Mouse (Mus musculus) C2C12 (cell line): ENCODE results near the gene Tufm. TPM values are rescaled to one million over a fixed set of nuclear protein-coding genes. Genes with fewer than 3 reads are reported as not detected.

ENCODE experiments used
- H3K27me3 ChIP-seq: one replicate; pipeline ENCODE4 v1.6.1; 2011; ENCODE audit not compliant: control insufficient read depth, insufficient read depth, insufficient read length
- H3K36me3 ChIP-seq: one replicate; pipeline ENCODE4 v1.6.1; 2011; ENCODE audit not compliant: control insufficient read depth, insufficient read depth
- H3K4me3 ChIP-seq: one replicate; pipeline ENCODE4 v1.5.1; 2011; ENCODE audit warnings: mild to moderate bottlenecking, control low read depth; ENCODE audit not compliant: poor library complexity, insufficient read depth, severe bottlenecking
- H3K79me2 ChIP-seq: one replicate; pipeline ENCODE4 v1.6.1; 2011; ENCODE audit not compliant: control insufficient read depth, insufficient read depth
- H3K79me3 ChIP-seq: one replicate; pipeline ENCODE4 v1.6.1; 2011; ENCODE audit warnings: low read depth, control low read depth
- H3ac ChIP-seq: one replicate; pipeline ENCODE3; 2011; ENCODE audit warnings: low read depth; ENCODE audit not compliant: control insufficient read depth, insufficient read length
- CEBPB ChIP-seq: IDR thresholded peaks from one replicate; pipeline ENCODE4 v1.6.1; 2011; ENCODE audit warnings: low read depth, mild to moderate bottlenecking, control low read depth, moderate library complexity
- CTCF ChIP-seq: IDR thresholded peaks from one replicate; pipeline ENCODE4 v1.5.1; 2011; ENCODE audit not compliant: control insufficient read depth, insufficient read depth, insufficient read length
- FOSL1 ChIP-seq: IDR thresholded peaks from one replicate; pipeline ENCODE4 v1.8.0; 2011; ENCODE audit warnings: mild to moderate bottlenecking, low read length; ENCODE audit not compliant: poor library complexity, insufficient read depth, severe bottlenecking
- MAX ChIP-seq: IDR thresholded peaks from one replicate; pipeline ENCODE4 v1.6.1; 2011; ENCODE audit warnings: mild to moderate bottlenecking, control low read depth
- MYOD1 ChIP-seq: IDR thresholded peaks from one replicate; pipeline ENCODE4 v1.6.1; 2011; ENCODE audit warnings: low read depth; ENCODE audit not compliant: control insufficient read depth, insufficient read length
- MYOG ChIP-seq: IDR thresholded peaks from one replicate; pipeline ENCODE4 v1.6.1; 2011; ENCODE audit not compliant: control insufficient read depth, insufficient read length; ENCODE audit errors: extremely low read depth
- USF1 ChIP-seq: IDR thresholded peaks from one replicate; pipeline ENCODE4 v1.6.1; 2011; ENCODE audit warnings: low read depth, mild to moderate bottlenecking, control low read depth, moderate library complexity
- polyA plus RNA-seq: library from polyadenylated mRNA; unstranded; fragments of >200 nt; fragmentation: generic; extraction: Trizol; gene quantifications from one replicate; pipeline ENCODE4 v1.2.1, GENCODE M21; 2012; ENCODE audit warnings: missing spikeins

The Tufm gene
- polyA plus RNA-seq, 1 experiment: 200 TPM

GRCm38 (mm10) chr7:126461626-126462025, 25.5 kb upstream of the Tufm start:
- TF ChIP-seq USF1: no peak
- TF ChIP-seq MYOG: no peak
- TF ChIP-seq FOSL1: no peak
- TF ChIP-seq MYOD1: no peak
- TF ChIP-seq CTCF: no peak
- no peak for TF ChIP-seq CEBPB
- no peak for TF ChIP-seq MAX
- Histone ChIP-seq H3K4me3 (no peak overlapping the region), H3K36me3 (no peaks in the 10 kb centered on the region), H3ac (no peak overlapping the region), H3K27me3 (no peaks in the 10 kb centered on the region), H3K79me2 (no peaks in the 10 kb centered on the region), H3K79me3 (no peaks in the 10 kb centered on the region)

GRCm38 (mm10) chr7:126463004-126463403, 24.2 kb upstream of the Tufm start, which contains the start of gene Atp2a1:
Atp2a1 (minus strand) TSS chr7:126463108.
- H3K79me3 ChIP-seq: no peaks in the 10 kb centered on the region
- H3K4me3 ChIP-seq: no peak within 1 kb of the TSS
- no peaks in the 10 kb centered on the region for H3K79me2 ChIP-seq

DNA sequence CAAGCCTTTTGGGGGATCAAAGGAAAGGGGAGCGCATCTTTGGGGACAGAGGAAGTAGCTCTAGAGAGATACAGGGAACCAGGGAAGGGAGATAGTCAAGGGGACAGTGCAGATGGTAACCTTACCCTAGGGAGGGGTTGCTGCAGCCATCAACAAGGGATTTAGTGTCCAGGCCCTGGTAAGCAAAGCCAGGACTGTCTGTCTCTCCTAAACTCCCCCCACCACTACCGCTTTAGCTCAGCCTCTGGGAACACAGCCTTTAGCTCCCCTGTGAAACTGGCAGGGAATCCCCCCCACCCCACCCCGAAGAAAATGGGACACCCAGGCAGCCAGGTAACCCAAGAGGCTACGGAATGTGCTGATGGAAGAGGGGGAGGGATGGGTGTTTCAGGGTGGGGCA, 23.6 kb upstream of the Tufm start:
- H3K79me2 ChIP-seq: no peaks in the 10 kb centered on the region
- peaks cover 10% of the 10 kb centered on the region for H3K36me3 ChIP-seq
- no peak overlapping the region for H3ac ChIP-seq
- H3K4me3 ChIP-seq: no peak overlapping the region
- no peaks in the 10 kb centered on the region for H3K27me3 ChIP-seq
- H3K79me3 ChIP-seq: no peaks in the 10 kb centered on the region
- no peak for TF ChIP-seq MYOD1

More at GRCm38 (mm10) chr7:126463004-126463403, 24.2 kb upstream of the Tufm start, which contains the start of gene Atp2a1:
- H3K36me3 ChIP-seq: peaks cover 10% of the 10 kb centered on the region
- H3K27me3 ChIP-seq: no peaks in the 10 kb centered on the region
- no peak within 1 kb of the TSS for H3ac ChIP-seq
- TF ChIP-seq CTCF (no peak), MYOD1 (no peak), FOSL1 (no peak), USF1 (no peak), CEBPB (no peak), MAX (no peak), MYOG (no peak)

DNA sequence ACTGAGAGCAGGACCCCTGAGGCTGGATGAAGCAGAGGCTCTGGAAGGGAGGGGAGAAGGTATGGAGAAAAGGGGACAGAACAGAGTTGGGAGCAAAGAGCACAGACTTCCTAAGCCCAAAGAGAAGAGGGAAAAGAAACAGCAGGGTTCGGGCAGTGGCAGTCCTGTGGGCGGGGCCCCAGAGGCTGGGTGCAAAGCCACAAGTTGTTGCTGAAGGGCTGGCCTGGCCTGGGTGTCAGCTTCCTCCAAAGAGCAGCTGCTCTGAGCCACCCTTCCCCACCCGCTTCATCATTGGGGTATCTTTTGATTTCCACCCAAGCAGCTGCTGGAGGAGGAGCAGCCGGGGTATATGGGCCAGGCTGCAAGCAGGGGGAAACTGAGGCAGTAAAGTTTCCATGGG, 23.0 kb upstream of the Tufm start:
- Histone ChIP-seq H3K27me3 (no peaks in the 10 kb centered on the region), H3K4me3 (no peak overlapping the region)
- no peak for TF ChIP-seq MAX
- TF ChIP-seq CTCF: no peak
- TF ChIP-seq USF1: no peak
- TF ChIP-seq FOSL1: no peak
- TF ChIP-seq CEBPB: no peak
- peak; percentile 58 for TF ChIP-seq MYOD1

GRCm38 (mm10) chr7:126464836-126465235, 22.3 kb upstream of the Tufm start:
- Histone ChIP-seq H3K36me3 (peaks cover 10% of the 10 kb centered on the region), H3K4me3 (no peak overlapping the region), H3K79me2 (no peaks in the 10 kb centered on the region), H3K79me3 (no peaks in the 10 kb centered on the region), H3K27me3 (no peaks in the 10 kb centered on the region), H3ac (no peak overlapping the region)
- no peak for TF ChIP-seq MYOG
- no peak for TF ChIP-seq CTCF
- TF ChIP-seq FOSL1: no peak
- TF ChIP-seq MAX: no peak
- TF ChIP-seq MYOD1: no peak
- no peak for TF ChIP-seq USF1
- no peak for TF ChIP-seq CEBPB

More for the DNA sequence above, 23.0 kb upstream of the Tufm start:
- Histone ChIP-seq H3K79me2 (no peaks in the 10 kb centered on the region), H3K36me3 (peaks cover 10% of the 10 kb centered on the region), H3ac (no peak overlapping the region), H3K79me3 (no peaks in the 10 kb centered on the region)

- Histone ChIP-seq H3K79me3 (no peaks in the 10 kb centered on the region), H3K79me2 (no peaks in the 10 kb centered on the region), H3K27me3 (no peaks in the 10 kb centered on the region), H3K4me3 (no peak overlapping the region), H3K36me3 (peaks cover 10% of the 10 kb centered on the region), H3ac (no peak overlapping the region)
- no peak for TF ChIP-seq USF1
- TF ChIP-seq MYOD1: peak; percentile 83
- TF ChIP-seq MYOG: no peak
- TF ChIP-seq FOSL1: no peak
These were observed 21.7 kb upstream of the Tufm start for GRCm38 (mm10) chr7:126465246-126466030.
